Mouse (Mus musculus) brain, embryonic 14.5 days (tissue): Measurements from ENCODE around the gene Gm42791.

ENCODE experiments used
- CTCF ChIP-seq: fragments of 200-500 bp; IDR thresholded peaks from 2 replicates; pipeline ENCODE4 v1.5.1; 2012; ENCODE audit warnings: inconsistent platforms, mild to moderate bottlenecking, moderate library complexity, borderline replicate concordance; ENCODE audit not compliant: insufficient read depth, insufficient read length; ENCODE audit errors: extremely low read depth
- POLR2A ChIP-seq: fragments of 200-500 bp; IDR thresholded peaks from 2 replicates; pipeline ENCODE4 v1.6.1; 2012; ENCODE audit warnings: mild to moderate bottlenecking, inconsistent platforms, borderline replicate concordance; ENCODE audit not compliant: poor library complexity, insufficient read depth, insufficient read length, severe bottlenecking; ENCODE audit errors: extremely low read depth

- no peak for TF ChIP-seq CTCF
- no peak for TF ChIP-seq POLR2A
Measured at GRCm38 (mm10) chr5:148956898-148957535, 37.9 kb downstream of the Gm42791 start.
